Mouse (Mus musculus) spleen, adult 18-20 months (tissue): Measurements from ENCODE around the gene Zfp954.
"Not testable (repeated sequence)": the region's sequence is repeated elsewhere in the genome, so short reads cannot be mapped to it uniquely, and the experiment has no call there.

Experiments
- DNase-seq, 2 experiments: peaks; one replicate each; pipeline ENCODE4 v3.0.0; 2022; ENCODE audit warnings: mixed read lengths in 2 of 2

The Zfp954 gene

DNA sequence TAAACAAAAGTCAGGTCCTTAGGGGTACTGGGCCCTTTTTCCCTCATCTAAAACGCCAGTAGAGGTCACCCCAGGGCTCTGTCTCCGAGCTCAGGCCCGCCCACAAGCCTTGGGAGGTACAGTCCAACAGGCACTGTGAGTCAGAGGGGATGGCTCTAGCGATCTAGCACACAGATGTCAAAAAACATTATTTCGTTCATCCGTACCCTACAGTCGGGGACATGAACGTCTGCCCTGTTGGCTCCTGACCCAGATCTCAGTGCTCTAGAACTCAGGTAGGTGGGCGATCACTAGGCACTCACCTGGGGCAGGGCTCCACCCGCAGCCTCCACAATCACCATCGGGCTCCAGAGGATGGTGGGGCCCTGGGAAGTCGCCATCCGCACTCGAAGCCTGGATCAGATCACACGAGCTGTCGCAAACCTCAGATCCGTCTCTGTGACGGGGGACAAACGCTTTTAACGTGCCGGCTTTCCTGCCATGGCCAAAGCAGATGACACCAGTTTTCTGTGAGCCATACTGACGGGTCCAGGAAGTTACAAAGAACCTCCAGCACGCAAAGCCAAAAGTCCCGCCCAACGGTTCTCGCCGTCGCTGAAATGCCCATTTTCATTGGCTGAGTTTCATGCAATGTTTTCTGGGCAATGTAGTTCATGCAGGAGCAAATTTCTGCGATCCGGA lies at the start of gene Zfp954:
Zfp954 (minus strand) TSS at position 568 of the 681 bp plus-strand sequence.
- DNase-seq = peak; percentile 68 to 74

DNA sequence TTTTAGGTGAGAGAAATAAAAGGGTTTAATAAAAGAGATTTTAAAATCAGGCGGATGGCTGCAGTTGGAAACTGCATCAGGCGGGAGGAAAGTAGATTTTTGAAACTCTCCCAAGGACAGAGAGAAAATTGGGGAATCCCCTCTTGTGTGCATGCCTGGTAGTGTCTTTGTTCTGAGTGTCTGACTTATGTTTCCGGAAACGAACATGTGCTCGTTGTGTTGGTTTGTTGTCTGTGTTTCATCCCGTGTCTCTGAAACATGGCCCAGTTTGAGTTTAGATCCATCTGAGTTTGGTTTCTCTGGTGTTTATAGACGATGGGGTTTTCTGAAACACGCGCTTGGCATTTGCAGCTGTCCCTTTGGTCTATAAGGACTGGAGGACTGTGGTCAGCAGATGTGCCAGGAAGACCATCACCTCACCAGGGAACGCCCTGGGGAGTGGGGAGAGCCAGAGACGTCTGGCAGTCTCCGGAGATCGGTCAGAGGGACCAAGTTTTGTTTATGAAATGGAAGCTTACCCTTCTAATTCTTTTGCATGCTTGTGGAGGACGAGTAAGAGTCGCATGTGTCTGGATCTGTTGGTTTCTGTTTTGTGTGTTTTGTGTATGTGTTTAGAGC lies 24.8 kb upstream of the Zfp954 start:
- no peak for DNase-seq

DNA sequence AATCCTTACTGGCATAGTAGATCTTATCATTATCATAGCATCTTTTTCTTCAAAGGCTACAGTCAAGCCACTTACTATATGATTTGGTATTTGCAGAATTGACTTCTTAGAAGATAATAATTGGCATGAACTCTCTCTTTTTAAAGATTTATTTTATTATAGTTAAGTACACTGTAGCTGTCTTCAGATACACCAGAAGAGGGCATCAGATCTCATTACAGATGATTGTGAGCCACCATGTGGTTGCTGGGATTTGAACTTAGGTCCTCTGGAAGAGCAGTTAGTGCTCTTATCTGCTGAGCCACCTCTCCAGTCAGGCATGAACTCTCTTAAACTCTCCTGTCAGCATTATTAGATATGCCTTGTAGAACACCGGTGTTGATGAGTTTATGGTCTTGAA lies 22.9 kb upstream of the Zfp954 start:
- DNase-seq = no peak

DNA sequence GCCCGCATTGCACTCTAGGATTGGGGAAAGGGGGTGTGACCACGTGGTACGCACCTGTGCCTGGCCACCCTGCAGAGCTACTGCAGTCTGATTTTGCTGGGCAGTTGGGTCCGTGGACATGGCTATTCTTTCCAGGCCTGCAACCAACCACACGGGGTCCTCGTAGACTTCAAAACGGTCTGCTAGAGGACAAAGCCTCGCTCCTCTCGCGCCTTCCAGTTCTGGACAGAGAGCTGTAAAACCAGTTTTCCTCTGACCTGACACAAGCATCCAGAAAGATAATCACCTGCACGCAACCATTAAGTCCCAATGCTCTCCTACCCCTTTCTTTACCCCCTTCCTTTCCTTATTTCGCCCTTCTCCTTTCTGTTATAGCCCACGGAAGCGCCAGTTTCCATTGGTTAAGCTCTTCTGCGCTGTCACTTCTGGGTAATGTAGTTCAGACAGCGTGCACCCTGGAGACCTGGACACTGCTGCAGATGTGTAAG lies 15.1 kb upstream of the Zfp954 start, which contains the start of gene Zfp773:
Zfp773 (minus strand) TSS at position 377 of the 488 bp plus-strand sequence.
- peak in 1 of 2 experiments; percentile 38 for DNase-seq

DNA sequence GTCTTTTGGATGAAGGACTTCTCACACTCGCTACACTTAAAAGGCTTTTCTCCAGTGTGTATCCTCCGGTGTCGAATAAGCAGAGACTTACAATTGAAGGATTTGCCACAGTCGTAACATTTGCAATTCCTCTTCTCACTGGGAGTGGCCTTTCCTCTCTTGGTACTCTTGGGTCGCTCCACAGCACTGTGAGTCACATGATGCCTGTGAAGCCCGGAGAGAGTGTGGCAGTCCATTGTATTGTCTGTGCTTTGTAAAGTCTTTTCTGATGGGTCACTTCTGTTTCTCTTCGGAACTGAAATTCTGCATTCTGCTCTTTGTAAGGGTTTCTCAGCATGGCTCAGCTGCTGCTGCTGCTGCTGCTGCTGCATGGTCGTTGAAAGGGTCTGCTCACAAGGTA lies 11.5 kb upstream of the Zfp954 start:
- DNase-seq = no peak

DNA sequence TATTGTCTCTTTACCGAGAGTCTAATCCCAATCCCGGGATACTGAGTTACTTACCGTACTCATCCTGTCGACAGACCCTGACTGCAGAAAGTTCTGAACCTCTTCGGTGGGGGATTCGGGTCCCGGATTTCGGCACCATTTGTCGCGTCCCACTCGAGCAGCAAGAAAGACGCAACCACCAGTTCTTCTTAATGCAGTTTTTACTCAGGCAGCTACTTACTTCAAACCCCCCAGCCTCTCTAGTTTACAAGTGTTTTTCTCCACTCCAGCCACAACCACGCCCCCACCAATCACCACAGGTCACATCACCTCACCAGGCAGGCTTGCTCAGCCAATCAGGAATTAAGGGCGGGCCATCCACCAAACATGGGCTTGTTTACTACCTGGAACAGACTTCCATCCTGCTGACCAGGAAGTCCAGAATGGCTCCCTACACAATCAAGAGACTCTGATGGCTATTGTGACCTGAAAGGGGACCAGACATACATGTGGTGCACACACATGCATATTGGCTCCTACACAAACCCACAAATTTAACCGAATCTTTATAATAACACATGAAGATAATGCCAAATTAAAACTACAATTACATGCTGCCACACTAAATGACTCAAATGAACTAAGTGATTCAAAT lies 9.3 kb upstream of the Zfp954 start:
- not testable (repeated sequence) for DNase-seq

DNA sequence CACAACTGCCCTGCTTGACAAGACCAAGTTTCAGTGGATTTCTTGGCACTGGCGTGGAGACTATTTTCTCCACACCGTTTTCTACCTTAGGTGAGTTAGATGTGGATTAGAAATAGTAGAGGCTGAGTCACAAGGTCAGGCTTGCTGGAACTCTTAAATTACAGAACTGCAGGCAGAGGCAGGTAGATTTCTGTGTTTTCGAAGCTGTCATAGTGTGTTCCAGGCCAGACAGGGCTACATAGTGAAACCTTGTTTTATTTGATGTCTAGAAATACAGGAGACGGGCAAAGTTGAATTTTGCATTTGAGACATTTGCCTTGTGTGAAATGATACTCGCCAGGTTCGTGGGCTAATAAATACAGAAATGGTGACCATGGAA lies 303 bp upstream of the Zfp954 start:
- DNase-seq = no peak

DNA sequence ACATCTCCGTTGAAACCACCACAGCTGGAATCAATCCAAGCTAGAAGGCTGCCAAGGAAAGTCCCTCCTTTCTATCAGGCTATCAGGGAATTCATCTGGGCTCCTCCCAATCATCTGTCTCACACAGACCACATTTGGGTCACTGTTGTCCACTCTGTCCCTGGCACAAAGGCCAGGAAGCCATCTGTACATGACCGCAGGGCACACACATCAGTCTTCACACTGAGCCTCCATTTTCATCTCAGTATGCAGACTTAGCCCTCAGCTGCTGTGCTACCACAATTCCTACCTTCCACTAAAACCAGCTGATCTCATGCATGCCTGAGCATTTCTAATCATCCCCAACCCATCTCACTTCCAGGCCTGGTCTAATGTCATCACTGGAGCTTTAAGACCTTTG lies 2.8 kb downstream of the Zfp954 start:
- DNase-seq = no peak

DNA sequence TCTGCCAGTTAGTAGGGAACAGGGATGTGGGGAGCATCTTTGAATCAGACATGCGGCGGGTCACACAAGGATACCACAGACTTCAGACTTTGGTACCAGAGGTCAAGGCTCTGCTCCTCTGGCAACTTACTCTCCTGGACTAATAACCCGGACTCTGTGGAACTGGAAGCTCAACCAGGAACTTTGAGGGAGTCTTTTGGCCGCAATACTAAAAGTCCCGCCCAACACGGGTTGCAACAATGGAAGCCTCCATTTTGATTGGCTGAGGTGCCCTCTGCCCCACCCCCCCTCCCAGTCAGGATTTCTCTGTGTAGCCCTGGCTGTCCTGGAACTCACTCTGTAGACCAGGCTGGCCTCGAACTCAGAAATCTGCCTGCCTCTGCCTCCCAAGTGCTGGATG lies 12.8 kb downstream of the Zfp954 start:
- no peak for DNase-seq
